9 mouse cellular contexts compared by ENCODE assay signal in the genomic region with DNA sequence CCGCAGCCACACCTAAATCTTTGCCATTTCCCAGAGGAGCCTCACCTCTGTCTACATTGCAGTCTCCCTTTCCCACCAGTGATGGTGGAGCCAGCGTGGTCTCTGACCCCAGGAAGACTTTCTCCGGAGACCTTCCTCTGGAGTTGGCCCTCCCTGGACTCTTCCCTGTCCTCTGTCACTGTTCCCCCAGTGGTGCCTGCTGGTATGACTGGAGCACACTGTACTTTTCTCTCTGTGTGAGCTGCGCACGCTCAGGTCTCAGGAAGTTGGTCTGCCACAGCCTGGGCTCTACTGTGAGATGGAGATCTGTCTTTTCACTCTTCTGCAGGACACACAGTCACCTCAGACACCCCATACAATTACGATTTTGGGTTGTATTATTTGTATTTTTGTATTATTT. TPM values are rescaled to one million over a fixed set of nuclear protein-coding genes. Genes with fewer than 3 reads are reported as not detected.
DNase-seq lines count a peak whose midpoint lies in the region; ATAC-seq and TF ChIP-seq lines count a peak whose summit lies in the region.
"Had no signal": no experiment of that assay in that cellular context is flagged by ENCODE, and none has a peak within 500 bp of the region (broad histone marks: within the 10 kb centered on the region; RNA-seq: fewer than 3 reads in every experiment).

No protein-coding gene starts in this region.

- no peak overlapping the region for H3K4me3 ChIP-seq in lung, adult 2 months (replicated peaks; ENCODE audit: extremely low read depth, low read depth, low read length)
- no peak overlapping the region for H3K4me3 ChIP-seq in MEL (ENCODE audit: control insufficient read depth in 1 of 2, insufficient read depth in 1 of 2, low read depth in 2 of 2, low read length in 2 of 2)
- H3K4me3 ChIP-seq in embryonic facial prominence, embryonic 10.5 days: no peak overlapping the region
- H3K4me3 ChIP-seq: lung, embryonic 15.5 days had no signal

- no peaks in the 10 kb centered on the region for H3K9me3 ChIP-seq in MEL (replicated peaks; ENCODE audit: insufficient read depth, low read length)
- H3K9me3 ChIP-seq in embryonic facial prominence, embryonic 10.5 days: no peaks in the 10 kb centered on the region
- H3K9me3 ChIP-seq: lung, embryonic 15.5 days had no signal

- no peak for ATAC-seq in inflammation-experienced regulatory T-cells, adult 6 months

- H3K36me3 ChIP-seq in MEL (ENCODE audit: control insufficient read depth in 1 of 2, insufficient read depth in 2 of 2, low read length in 2 of 2): no peaks in the 10 kb centered on the region; a peak in 2 of 4 replicates
- H3K36me3 ChIP-seq in embryonic facial prominence, embryonic 10.5 days (replicated peaks): no peaks in the 10 kb centered on the region
- H3K36me3 ChIP-seq: lung, embryonic 15.5 days had no signal

- H3K79me2 ChIP-seq in MEL (ENCODE audit: control insufficient read depth, insufficient read depth, low read length, poor library complexity): no peaks in the 10 kb centered on the region

- H3K27me3 ChIP-seq in MEL (ENCODE audit: control insufficient read depth in 1 of 2, insufficient read depth in 2 of 2, low read length in 2 of 2): no peaks in the 10 kb centered on the region; a peak in 1 of 4 replicates
- peaks cover 45% of the 10 kb centered on the region for H3K27me3 ChIP-seq in embryonic facial prominence, embryonic 10.5 days (replicated peaks; ENCODE audit: low read depth, poor library complexity, severe bottlenecking)

- H3K9ac ChIP-seq in MEL (ENCODE audit: control insufficient read depth, low read depth, low read length, poor library complexity, severe bottlenecking): no peak overlapping the region
- H3K9ac ChIP-seq: lung, embryonic 15.5 days had no signal

- H3K4me1 ChIP-seq in lung, adult 2 months (ENCODE audit: control insufficient read depth, insufficient read depth, low read length): no peaks in the 10 kb centered on the region
- peaks cover 0 to 3% of the 10 kb centered on the region in 2 experiments; a peak in 1 of 4 replicates for H3K4me1 ChIP-seq in MEL (ENCODE audit: control insufficient read depth in 1 of 2, insufficient read depth in 2 of 2, low read length in 2 of 2)
- peaks cover 48% of the 10 kb centered on the region for H3K4me1 ChIP-seq in embryonic facial prominence, embryonic 10.5 days

- 0 out of 2 replicates have a peak, but pooled peaks have one; percentile 11 for TF ChIP-seq CTCF in lung, adult 2 months (IDR thresholded peaks at IDR 0.05; ENCODE audit: insufficient read depth, low read length)
- TF ChIP-seq CTCF in MEL (IDR thresholded peaks at IDR 0.05 in 2 of 3, conservative IDR thresholded peaks at IDR 0.05 in 1 of 3; ENCODE audit: control insufficient read depth in 1 of 3, insufficient read depth in 1 of 3, low read depth in 2 of 3, low read length in 3 of 3, poor library complexity in 1 of 3, severe bottlenecking in 1 of 3): peak; percentile 13 to 40 (median 28); a peak in 5 of 6 replicates

- no peak for DNase-seq in lung, adult 2 months
- no peak for DNase-seq in lung, postnatal 14 days
- peak; percentile 55 for DNase-seq in MEL (ENCODE audit: low read depth, low spot score)
- peak; percentile 40 for DNase-seq in embryonic facial prominence, embryonic 10.5 days (ENCODE audit: low spot score)
- peak; percentile 8 for DNase-seq in naive thymus-derived CD4-positive, alpha-beta T cell, adult 2 months (ENCODE audit: low read depth)
- DNase-seq in yolk sac, embryonic 10.5 days (ENCODE audit: low spot score): no peak
- DNase-seq: kidney, adult 9 months had no signal

- no peak overlapping the region for H3K27ac ChIP-seq in MEL (ENCODE audit: control insufficient read depth, low read depth, low read length)
- H3K27ac ChIP-seq in embryonic facial prominence, embryonic 10.5 days (replicated peaks): peak overlapping the region; percentile 15; the same call in 1 of the 2 replicates
- H3K27ac ChIP-seq: lung, embryonic 15.5 days had no signal

- TF ChIP-seq RAD21 in MEL (IDR thresholded peaks at IDR 0.05; ENCODE audit: low read depth, low read length): no peak

- 56% methylated on average over 6 of the region's 6 CpGs for WGBS in lung, adult 2 months
- 64% methylated on average over 6 of the region's 6 CpGs for WGBS in embryonic facial prominence, embryonic 10.5 days

- no peak for TF ChIP-seq POLR2A in lung, adult 2 months (IDR thresholded peaks at IDR 0.05; ENCODE audit: borderline replicate concordance, extremely low read depth, low read depth, low read length)
- no peak for TF ChIP-seq POLR2A in MEL (IDR thresholded peaks at IDR 0.05; ENCODE audit: control insufficient read depth in 1 of 2, insufficient read depth in 1 of 2, low read depth in 1 of 2, low read length in 2 of 2, poor library complexity in 1 of 2)

- no peak for TF ChIP-seq EP300 in MEL (IDR thresholded peaks at IDR 0.05; ENCODE audit: low read depth in 1 of 2, low read length in 2 of 2)

TF ChIP-seq in MEL, 35 proteins besides CTCF, POLR2A, EP300 and RAD21:
- TF ChIP-seq MYB (IDR thresholded peaks at IDR 0.05; ENCODE audit: low read depth, low read length) (no peak), NRF1 (IDR thresholded peaks at IDR 0.05; ENCODE audit: insufficient read depth, low read depth, low read length, poor library complexity, severe bottlenecking) (peak; percentile 78), SMC3 (IDR thresholded peaks at IDR 0.05; ENCODE audit: low read depth, low read length) (no peak)

RNA-seq across cellular contexts. Expression of gene Slc2a1, which starts 39.6 kb away (rescaled TPM):
- 32.0 and 39.0 TPM in 2 replicates for polyA plus RNA-seq in lung, adult 2 months (2012; rRNA removed)
- total RNA-seq in MEL (2012; rRNA removed): 15.9 and 47.3 TPM in 2 replicates
- polyA plus RNA-seq in MEL (2012; ENCODE audit: insufficient read depth in 1 of 2, insufficient read length in 2 of 2, low read depth in 1 of 2, low replicate concordance in 2 of 2, missing spikeins in 1 of 2): 10 to 100 TPM in 1 of 2 experiments, not detected in 1; 99.5 TPM
- polyA plus RNA-seq in embryonic facial prominence, embryonic 10.5 days (2016; fragmentation: Nextera tagmentation; extraction: Ambion mirVana): 140 and 166 TPM in 2 replicates
- 10 to 100 TPM; 29.4 to 37.6 (median 36.4) TPM for polyA plus RNA-seq in inflammation-experienced regulatory T-cells, adult 6 months (2017; shearing (Covaris generic))

Comparison
In these comparisons a context has a peak if more than half of its experiments do, and no peak if none do; other contexts are left out.
1. DNase-seq: peak in MEL (single experiment), embryonic facial prominence, embryonic 10.5 days (single experiment) and naive thymus-derived CD4-positive, alpha-beta T cell, adult 2 months (single experiment); none in lung, adult 2 months (single experiment), lung, postnatal 14 days (single experiment) and yolk sac, embryonic 10.5 days (single experiment).